Mouse (Mus musculus) heart, adult 2 months (tissue): Measurements from ENCODE around the gene Tmem81. TPM values are rescaled to one million over a fixed set of nuclear protein-coding genes. Genes with fewer than 3 reads are reported as not detected.
A peak's percentile ranks its signal among the peaks of the same experiment; 100 is the strongest.
"Not testable (repeated sequence)": the region's sequence is repeated elsewhere in the genome, so short reads cannot be mapped to it uniquely, and the experiment has no call there.

Source experiments
- DNase-seq, 2 experiments: peaks; one replicate each; pipeline ENCODE4 v3.0.0; 2021
- H3K27ac ChIP-seq: fragments of 200-600 bp; 2 replicates; pipeline ENCODE4 v1.8.1; 2022
- H3K27me3 ChIP-seq: fragments of 200-500 bp; 2 replicates; pipeline ENCODE4 v1.6.1; 2012; ENCODE audit warnings: mild to moderate bottlenecking, low read length, inconsistent platforms, mixed read lengths; ENCODE audit not compliant: control insufficient read depth, insufficient read depth
- H3K36me3 ChIP-seq: fragments of 200-500 bp; 2 replicates; pipeline ENCODE4 v1.6.1; 2012; ENCODE audit warnings: low read length, inconsistent platforms; ENCODE audit not compliant: control insufficient read depth, insufficient read depth
- H3K4me1 ChIP-seq: fragments of 200-500 bp; 2 replicates; pipeline ENCODE4 v1.6.1; 2011; ENCODE audit warnings: low read length; ENCODE audit not compliant: control insufficient read depth, insufficient read depth
- H3K4me3 ChIP-seq: fragments of 200-600 bp; 2 replicates; pipeline ENCODE4 v1.8.1; 2022
- H3K79me2 ChIP-seq: fragments of 200-500 bp; replicated peaks from 2 replicates; pipeline ENCODE4 v1.6.1; 2012; ENCODE audit warnings: mild to moderate bottlenecking, inconsistent platforms, low read length, moderate library complexity, mixed read lengths; ENCODE audit not compliant: control insufficient read depth, insufficient read depth
- H3K9ac ChIP-seq: fragments of 200-500 bp; 2 replicates; pipeline ENCODE4 v1.6.1; 2012; ENCODE audit warnings: low read depth, mild to moderate bottlenecking, control low read depth, inconsistent platforms, low read length, mixed read lengths
- CTCF ChIP-seq: fragments of 200-600 bp; IDR thresholded peaks from 2 replicates; pipeline ENCODE4 v1.8.1; 2022; ENCODE audit warnings: antibody characterized with exemption, mild to moderate bottlenecking, moderate library complexity
- EP300 ChIP-seq: fragments of 200-500 bp; IDR thresholded peaks from 2 replicates; pipeline ENCODE4 v1.6.1; 2011; ENCODE audit warnings: low read depth, low read length, control low read depth; ENCODE audit not compliant: insufficient read depth
- POLR2A ChIP-seq: fragments of 200-500 bp; IDR thresholded peaks from 2 replicates; pipeline ENCODE4 v1.6.1; 2011; ENCODE audit warnings: mild to moderate bottlenecking, low read depth, low read length, control low read depth; ENCODE audit not compliant: insufficient read depth
- WGBS: fragments of 180-500 bp; shearing (Covaris S2); methylation state at CpG from one replicate; pipeline ENCODE4 v1.1.7; 2018; 5-methylcytosine and 5-hydroxymethylcytosine counted together
- intact Hi-C: fragments of 180-260 bp; cut with DNase I; formaldehyde crosslinking; loops from one replicate; pipeline ENCODE4 v1.15.1; 2025
- long read RNA-seq: library from polyadenylated mRNA; stranded (forward); transcript quantifications from one replicate; pipeline ENCODE4 v2.0.0, GENCODE M21; 2021
- polyA plus RNA-seq: library from polyadenylated mRNA; depleted of rRNA; stranded (reverse); fragments of >200 nt; gene quantifications from 2 replicates; pipeline ENCODE4 v1.2.3, GENCODE M21; 2012; rRNA removed
- total RNA-seq, 2 experiments: library from RNA; stranded (reverse); gene quantifications; 2 replicates each; pipeline ENCODE4 v1.2.3; 2021

The Tmem81 gene
- total RNA-seq (1 to 10 TPM; 1.2 to 1.7 TPM), polyA plus RNA-seq (1.1 and 2.0 TPM in 2 replicates)
- long read RNA-seq = 0 reads

- Histone ChIP-seq H3K27me3 (no peaks in the 10 kb centered on the region), H3K9ac (no peak within 1 kb of the TSS), H3K4me1 (no peaks in the 10 kb centered on the region), H3K4me3 (no peak within 1 kb of the TSS), H3K79me2 (no peaks in the 10 kb centered on the region), H3K27ac (no peak within 1 kb of the TSS), H3K36me3 (no peaks in the 10 kb centered on the region; the same call in 1 of the 2 replicates)
- intact Hi-C loops = no loop called here
- no peak for DNase-seq
- WGBS = 95% methylated on average over 7 of the region's 7 CpGs
- TF ChIP-seq POLR2A (no peak), CTCF (no peak), EP300 (no peak)
These were observed at the start of gene Tmem81 for GRCm38 (mm10) chr1:132506058-132506457. Gene Tmem81, plus strand, starts transcription at chr1:132506230.

- Histone ChIP-seq H3K79me2 (no peaks in the 10 kb centered on the region), H3K4me1 (no peaks in the 10 kb centered on the region), H3K27ac (no peak overlapping the region), H3K36me3 (no peaks in the 10 kb centered on the region; the same call in 1 of the 2 replicates), H3K9ac (no peak overlapping the region), H3K4me3 (no peak overlapping the region), H3K27me3 (no peaks in the 10 kb centered on the region)
- TF ChIP-seq EP300 = no peak
- no peak for TF ChIP-seq POLR2A
- no peak for TF ChIP-seq CTCF
- no peak for DNase-seq
- WGBS = 70% methylated on average over 5 of the region's 5 CpGs
- intact Hi-C loops = no loop called here
These were observed 41.4 kb upstream of the Tmem81 start for GRCm38 (mm10) chr1:132464651-132465050.

GRCm38 (mm10) chr1:132468926-132469325 lies 37.1 kb upstream of the Tmem81 start:
- H3K36me3 ChIP-seq = no peaks in the 10 kb centered on the region
- H3K4me3 ChIP-seq = no peak overlapping the region
- no peak for DNase-seq
- H3K79me2 ChIP-seq = no peaks in the 10 kb centered on the region
- no peak overlapping the region for H3K27ac ChIP-seq
- intact Hi-C loops = no loop called here
- H3K4me1 ChIP-seq = no peaks in the 10 kb centered on the region
- no peak overlapping the region for H3K9ac ChIP-seq
- TF ChIP-seq CTCF = no peak
- TF ChIP-seq EP300 = no peak
- TF ChIP-seq POLR2A = no peak
- no peaks in the 10 kb centered on the region for H3K27me3 ChIP-seq

GRCm38 (mm10) chr1:132469519-132469918 lies 36.5 kb upstream of the Tmem81 start:
- H3K9ac ChIP-seq = no peak overlapping the region
- no peak for TF ChIP-seq EP300
- TF ChIP-seq CTCF = peak; percentile 35
- H3K27me3 ChIP-seq = no peaks in the 10 kb centered on the region
- no peaks in the 10 kb centered on the region for H3K79me2 ChIP-seq
- H3K36me3 ChIP-seq = no peaks in the 10 kb centered on the region
- H3K4me1 ChIP-seq = no peaks in the 10 kb centered on the region; the same call in 1 of the 2 replicates
- WGBS = 94% methylated on average over 7 of the region's 7 CpGs
- intact Hi-C loops = no loop called here
- H3K4me3 ChIP-seq = no peak overlapping the region
- H3K27ac ChIP-seq = no peak overlapping the region
- no peak for DNase-seq

GRCm38 (mm10) chr1:132470031-132470430 lies 36.0 kb upstream of the Tmem81 start:
- WGBS = 88% methylated on average over 1 of the region's 1 CpGs
- H3K4me1 ChIP-seq, H3K27ac ChIP-seq, DNase-seq, H3K4me3 ChIP-seq, H3K36me3 ChIP-seq, H3K9ac ChIP-seq, intact Hi-C loops, H3K79me2 ChIP-seq, H3K27me3 ChIP-seq: not testable (repeated sequence)

- TF ChIP-seq CTCF = no peak
- TF ChIP-seq POLR2A = no peak
- no peak for TF ChIP-seq EP300
- Histone ChIP-seq H3K27ac (no peak overlapping the region), H3K79me2 (no peaks in the 10 kb centered on the region), H3K4me1 (no peaks in the 10 kb centered on the region; the same call in 1 of the 2 replicates), H3K36me3 (no peaks in the 10 kb centered on the region), H3K4me3 (no peak overlapping the region), H3K9ac (no peak overlapping the region), H3K27me3 (no peaks in the 10 kb centered on the region)
- no peak for DNase-seq
- WGBS = 66% methylated on average over 2 of the region's 2 CpGs
- intact Hi-C loops = no loop called here
These were observed 35.0 kb upstream of the Tmem81 start for GRCm38 (mm10) chr1:132471032-132471431.
